Mouse (Mus musculus): Measurements from ENCODE around the gene Gm21750.
"Not testable (repeated sequence)": the region's sequence is repeated elsewhere in the genome, so short reads cannot be mapped to it uniquely, and the experiment has no call there.

Gene Gm21750

GRCm38 (mm10) chr14:73660925-73661324 lies at the start of gene Gm21750:
Gene Gm21750, plus strand, starts transcription at chr14:73661225.
- in situ Hi-C loops (cut with MboI; ENCODE audit: low sequenced_read_pairs), result not testable (repeated sequence)

GRCm38 (mm10) chr14:73614961-73615360 lies 46.1 kb upstream of the Gm21750 start:
- in situ Hi-C loops (cut with MboI; ENCODE audit: low sequenced_read_pairs), result not testable (repeated sequence)

- in situ Hi-C loops (cut with MboI; ENCODE audit: low sequenced_read_pairs), result no loop called here
These were observed 40.1 kb upstream of the Gm21750 start for GRCm38 (mm10) chr14:73620880-73621279.

GRCm38 (mm10) chr14:73622988-73623387 lies 38.0 kb upstream of the Gm21750 start:
- in situ Hi-C loops (cut with MboI; ENCODE audit: low sequenced_read_pairs), result no loop called here

GRCm38 (mm10) chr14:73625469-73625868 lies 35.6 kb upstream of the Gm21750 start:
- in situ Hi-C loops (cut with MboI; ENCODE audit: low sequenced_read_pairs), result no loop called here

- in situ Hi-C loops (cut with MboI; ENCODE audit: low sequenced_read_pairs), result no loop called here
These were observed 29.5 kb upstream of the Gm21750 start for GRCm38 (mm10) chr14:73631511-73631910.

GRCm38 (mm10) chr14:73632648-73633263 lies 28.3 kb upstream of the Gm21750 start:
- in situ Hi-C loops (cut with MboI; ENCODE audit: low sequenced_read_pairs), result no loop called here

- in situ Hi-C loops (cut with MboI; ENCODE audit: low sequenced_read_pairs), result no loop called here
These were observed 26.7 kb upstream of the Gm21750 start for GRCm38 (mm10) chr14:73634356-73634755.

- in situ Hi-C loops (cut with MboI; ENCODE audit: low sequenced_read_pairs), result no loop called here
These were observed 23.6 kb upstream of the Gm21750 start for GRCm38 (mm10) chr14:73637460-73637859.

- in situ Hi-C loops (cut with MboI; ENCODE audit: low sequenced_read_pairs), result no loop called here
These were observed 10.8 kb upstream of the Gm21750 start for GRCm38 (mm10) chr14:73650179-73650578.

- in situ Hi-C loops (cut with MboI; ENCODE audit: low sequenced_read_pairs), result no loop called here
These were observed 9.1 kb downstream of the Gm21750 start for GRCm38 (mm10) chr14:73670091-73670490.

- in situ Hi-C loops (cut with MboI; ENCODE audit: low sequenced_read_pairs), result no loop called here
These were observed 26.7 kb downstream of the Gm21750 start for GRCm38 (mm10) chr14:73687726-73688125.

GRCm38 (mm10) chr14:73688427-73688826 lies 27.4 kb downstream of the Gm21750 start:
- in situ Hi-C loops (cut with MboI; ENCODE audit: low sequenced_read_pairs), result no loop called here

- in situ Hi-C loops (cut with MboI; ENCODE audit: low sequenced_read_pairs), result no loop called here
These were observed 39.2 kb downstream of the Gm21750 start for GRCm38 (mm10) chr14:73700256-73700655.

GRCm38 (mm10) chr14:73709412-73710110 lies 48.5 kb downstream of the Gm21750 start:
- in situ Hi-C loops (cut with MboI; ENCODE audit: low sequenced_read_pairs), result no loop called here

Measured in CH12F3 (cell line).